Mouse (Mus musculus) ES-Bruce4 (cell line): ENCODE results near the gene Ugt1a7c. TPM values are rescaled to one million over a fixed set of nuclear protein-coding genes. Genes with fewer than 3 reads are reported as not detected.

Experiments
- H3K27ac ChIP-seq: 2 replicates; pipeline ENCODE4 v1.5.1; 2012; ENCODE audit warnings: low read length, inconsistent platforms; ENCODE audit not compliant: insufficient read depth
- H3K27me3 ChIP-seq: 2 replicates; pipeline ENCODE4 v1.6.1; 2012; ENCODE audit warnings: mild to moderate bottlenecking, low read length, inconsistent platforms; ENCODE audit not compliant: control insufficient read depth, poor library complexity, insufficient read depth, severe bottlenecking
- H3K36me3 ChIP-seq: 2 replicates; pipeline ENCODE4 v1.6.1; 2012; ENCODE audit warnings: inconsistent platforms, mild to moderate bottlenecking, low read length, moderate library complexity; ENCODE audit not compliant: control insufficient read depth, poor library complexity, insufficient read depth, severe bottlenecking
- H3K4me1 ChIP-seq: one replicate; pipeline ENCODE4 v1.8.1; 2011; ENCODE audit warnings: low read length; ENCODE audit not compliant: control insufficient read depth, insufficient read depth
- H3K4me3 ChIP-seq: 2 replicates; pipeline ENCODE4 v1.5.1; 2011; ENCODE audit warnings: low read depth, mild to moderate bottlenecking, low read length
- H3K9ac ChIP-seq: 2 replicates; pipeline ENCODE4 v1.6.1; 2012; ENCODE audit warnings: low read depth, mild to moderate bottlenecking, inconsistent platforms; ENCODE audit not compliant: poor library complexity, severe bottlenecking
- H3K9me3 ChIP-seq: replicated peaks from 2 replicates; pipeline ENCODE4 v1.6.1; 2012; ENCODE audit warnings: mild to moderate bottlenecking, low read length, inconsistent platforms; ENCODE audit not compliant: control insufficient read depth, poor library complexity, insufficient read depth, severe bottlenecking
- CTCF ChIP-seq: IDR thresholded peaks from one replicate; pipeline ENCODE4 v1.8.1; 2011; ENCODE audit warnings: low read depth, low read length
- EP300 ChIP-seq: IDR thresholded peaks from 2 replicates; pipeline ENCODE4 v1.6.1; 2011; ENCODE audit warnings: low read depth, low read length; ENCODE audit not compliant: insufficient read depth
- POLR2A ChIP-seq: IDR thresholded peaks from one replicate; pipeline ENCODE4 v1.8.1; 2011; ENCODE audit warnings: low read length; ENCODE audit not compliant: insufficient read depth
- polyA plus RNA-seq: library from polyadenylated mRNA; stranded (reverse); fragments of >200 nt; gene quantifications from 2 replicates; pipeline ENCODE4 v1.2.4, GENCODE M21; 2011; ENCODE audit warnings: low read depth; ENCODE audit not compliant: missing spikeins, insufficient read depth, insufficient read length

Gene Ugt1a7c
- polyA plus RNA-seq, 1 experiment, result not detected

DNA sequence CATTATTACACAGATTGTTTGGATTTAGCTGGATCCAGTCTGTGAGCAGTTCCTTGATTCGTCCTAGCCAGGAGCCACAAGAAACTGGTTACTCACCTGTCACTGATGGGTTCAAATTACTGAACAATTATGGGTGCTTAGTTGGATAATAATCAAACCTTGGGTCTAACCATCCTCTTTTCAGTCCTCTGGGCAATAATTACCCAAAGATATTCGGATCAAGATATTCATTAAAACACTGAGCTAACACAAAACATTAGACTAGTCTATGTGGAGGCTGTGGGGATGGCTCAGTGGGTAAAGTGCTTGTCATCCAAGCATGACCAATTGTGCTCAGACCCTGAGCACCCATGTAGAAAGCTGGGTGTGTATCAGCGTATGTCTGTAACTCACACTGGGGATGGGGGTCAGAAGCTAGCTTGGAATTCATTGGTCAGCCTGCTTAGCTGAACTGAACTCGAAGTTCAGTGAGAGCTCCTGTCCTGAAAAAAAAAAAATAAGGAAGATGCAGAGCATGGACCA is 141.1 kb downstream of the Ugt1a7c start:
- Histone ChIP-seq H3K36me3 (no peaks in the 10 kb centered on the region), H3K27me3 (no peaks in the 10 kb centered on the region), H3K4me3 (no peak overlapping the region), H3K4me1 (no peaks in the 10 kb centered on the region), H3K9me3 (no peaks in the 10 kb centered on the region), H3K9ac (no peak overlapping the region), H3K27ac (no peak overlapping the region)
- no peak for TF ChIP-seq EP300
- no peak for TF ChIP-seq POLR2A
- no peak for TF ChIP-seq CTCF

DNA sequence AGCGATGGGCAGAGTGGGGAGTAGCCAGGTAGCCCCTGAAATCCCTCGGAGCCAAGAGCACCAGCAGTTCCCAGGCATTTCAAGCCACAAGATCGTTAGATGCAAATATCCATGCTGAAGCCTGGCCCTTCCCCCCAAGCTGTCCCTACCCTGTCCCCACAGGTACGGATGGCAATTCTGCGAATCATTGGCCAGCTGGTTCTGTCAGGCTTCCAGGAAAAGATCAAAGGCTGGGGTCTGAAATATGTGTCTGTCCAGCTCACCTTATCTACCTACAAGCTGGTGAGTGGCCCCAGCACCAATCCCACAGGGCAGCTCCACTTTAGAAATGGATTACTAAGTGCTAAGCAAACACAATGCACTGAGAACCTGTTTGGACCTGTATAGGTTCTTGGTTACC is 142.4 kb downstream of the Ugt1a7c start:
- H3K9me3 ChIP-seq, result no peaks in the 10 kb centered on the region
- H3K27ac ChIP-seq, result no peak overlapping the region
- no peaks in the 10 kb centered on the region for H3K27me3 ChIP-seq
- no peaks in the 10 kb centered on the region for H3K36me3 ChIP-seq
- no peak overlapping the region for H3K9ac ChIP-seq
- H3K4me3 ChIP-seq, result no peak overlapping the region
- TF ChIP-seq POLR2A (no peak), EP300 (no peak), CTCF (no peak)
- no peaks in the 10 kb centered on the region for H3K4me1 ChIP-seq

DNA sequence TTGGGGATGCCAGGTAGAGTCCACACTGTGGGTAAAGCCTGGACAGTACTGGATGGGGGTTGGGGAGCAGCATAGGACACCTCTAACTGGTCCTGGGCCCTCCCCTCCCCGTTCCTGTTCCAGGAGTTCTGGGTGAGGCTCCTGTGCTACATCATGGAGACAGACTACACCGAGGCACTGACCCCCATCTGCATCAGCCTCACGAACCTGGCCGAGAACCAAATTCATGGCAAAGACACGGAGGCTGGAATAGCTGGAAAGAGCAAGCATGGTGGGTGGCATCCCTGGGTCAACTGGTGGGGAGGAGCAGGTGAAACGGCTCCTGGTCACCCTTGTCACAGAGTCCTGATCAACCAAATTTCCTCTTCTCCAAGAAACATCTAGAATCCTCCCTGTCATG is 143.9 kb downstream of the Ugt1a7c start:
- H3K36me3 ChIP-seq, result no peaks in the 10 kb centered on the region
- H3K27me3 ChIP-seq, result no peaks in the 10 kb centered on the region
- H3K4me1 ChIP-seq, result no peaks in the 10 kb centered on the region
- H3K9me3 ChIP-seq, result no peaks in the 10 kb centered on the region
- no peak overlapping the region for H3K9ac ChIP-seq
- no peak overlapping the region for H3K4me3 ChIP-seq
- TF ChIP-seq EP300 (no peak), POLR2A (no peak), CTCF (no peak)
- no peak overlapping the region for H3K27ac ChIP-seq

DNA sequence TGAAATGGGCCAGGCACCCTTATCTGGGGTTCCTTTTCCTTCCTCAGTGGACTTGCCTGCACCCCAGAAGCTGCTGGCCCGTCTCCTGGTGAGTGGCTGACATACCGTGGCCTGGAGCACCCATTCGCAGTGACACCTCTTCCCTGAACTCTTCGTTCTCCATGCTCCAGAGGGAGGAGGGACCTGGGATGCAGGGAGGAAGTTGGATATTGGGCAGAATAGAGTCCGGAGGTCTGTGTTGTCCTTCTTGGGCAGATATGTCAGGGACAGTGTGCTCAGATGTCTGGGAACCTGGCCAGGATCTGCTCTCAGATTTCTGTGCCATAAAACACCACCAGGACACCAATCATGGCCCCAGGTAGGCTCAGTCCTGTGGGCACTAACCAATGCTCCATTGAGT is 145.2 kb downstream of the Ugt1a7c start:
- H3K27me3 ChIP-seq, result no peaks in the 10 kb centered on the region
- H3K4me3 ChIP-seq, result no peak overlapping the region
- no peak for TF ChIP-seq POLR2A
- H3K27ac ChIP-seq, result no peak overlapping the region
- no peaks in the 10 kb centered on the region for H3K36me3 ChIP-seq
- H3K9me3 ChIP-seq, result no peaks in the 10 kb centered on the region
- H3K4me1 ChIP-seq, result no peaks in the 10 kb centered on the region
- no peak overlapping the region for H3K9ac ChIP-seq

DNA sequence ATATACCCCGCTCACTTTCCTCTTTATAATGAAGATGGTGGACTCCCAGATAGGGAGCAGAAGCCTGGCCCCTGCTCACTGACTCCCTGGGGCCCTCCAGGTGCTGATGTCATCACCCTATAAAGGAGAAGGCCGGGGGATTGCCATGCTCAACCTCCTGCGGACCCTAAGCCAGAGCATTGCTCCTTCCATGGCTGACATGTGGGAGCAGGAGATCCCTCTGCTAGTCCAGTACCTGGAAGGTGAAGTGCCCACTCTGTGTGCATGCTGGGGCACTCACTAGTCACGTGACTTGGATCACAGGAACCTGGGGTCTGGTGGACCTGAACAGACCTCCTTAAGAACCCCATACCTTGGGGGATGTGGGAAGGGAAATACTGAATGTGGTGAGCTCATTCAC is 145.7 kb downstream of the Ugt1a7c start:
- Histone ChIP-seq H3K9ac (no peak overlapping the region), H3K27me3 (no peaks in the 10 kb centered on the region), H3K4me1 (no peaks in the 10 kb centered on the region), H3K9me3 (no peaks in the 10 kb centered on the region), H3K27ac (no peak overlapping the region), H3K36me3 (no peaks in the 10 kb centered on the region), H3K4me3 (no peak overlapping the region)
- TF ChIP-seq EP300 (no peak), CTCF (no peak)

DNA sequence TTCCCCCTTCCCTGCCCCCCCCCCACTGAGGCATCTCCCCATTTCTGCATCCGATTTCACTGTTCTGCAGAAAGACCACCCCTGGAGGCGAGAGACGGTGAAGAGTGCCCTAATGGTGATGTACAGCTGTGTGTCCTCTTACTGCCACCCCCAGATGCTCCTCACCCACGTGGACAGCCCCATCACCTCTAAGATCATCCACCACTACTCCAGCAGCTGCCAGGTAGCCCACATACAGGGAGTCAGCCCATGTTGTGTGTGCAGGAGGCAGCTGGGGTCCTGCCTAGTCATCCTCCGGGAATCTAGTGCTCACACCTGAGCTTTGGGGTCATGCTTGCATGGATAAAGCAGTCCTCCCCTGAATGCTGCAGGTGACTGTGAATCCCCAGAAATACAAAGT is 149.0 kb downstream of the Ugt1a7c start:
- Histone ChIP-seq H3K9me3 (no peaks in the 10 kb centered on the region), H3K27ac (no peak overlapping the region), H3K4me3 (no peak overlapping the region), H3K4me1 (no peaks in the 10 kb centered on the region), H3K9ac (no peak overlapping the region), H3K27me3 (no peaks in the 10 kb centered on the region), H3K36me3 (no peaks in the 10 kb centered on the region)
- no peak for TF ChIP-seq EP300
- TF ChIP-seq CTCF, result no peak
- no peak for TF ChIP-seq POLR2A
